ENCODE assay signal across 12 mouse cellular contexts in genomic region chr10:109999904-110000303, GRCm38 (mm10).
A peak's percentile ranks its signal among the peaks of the same experiment; 100 is the strongest.
DNase-seq lines count a peak whose midpoint lies in the region; ATAC-seq and TF ChIP-seq lines count a peak whose summit lies in the region.
"Had no signal": no experiment of that assay in that cellular context is flagged by ENCODE, and none has a peak within 500 bp of the region (broad histone marks: within the 10 kb centered on the region; RNA-seq: fewer than 3 reads in every experiment).

No protein-coding gene starts in this region.

- TF ChIP-seq CTCF in kidney, adult 2 months (conservative IDR thresholded peaks at IDR 0.05; ENCODE audit: insufficient read depth, insufficient read length, low read depth, low read length), result no peak

- H3K4me1 ChIP-seq in kidney, adult 2 months (ENCODE audit: control insufficient read depth, insufficient read depth, low read length), result no peaks in the 10 kb centered on the region
- H3K4me1 ChIP-seq in embryonic facial prominence, embryonic 14.5 days (ENCODE audit: control insufficient read depth, insufficient read depth, low read length), result peaks cover 6% of the 10 kb centered on the region; the same call in 1 of the 2 replicates
- H3K4me1 ChIP-seq in limb, embryonic 15.5 days, result 0 out of 2 replicates have a peak, but pooled peaks cover 4% of the 10 kb centered on the region
- H3K4me1 ChIP-seq: lung, embryonic 15.5 days had no signal

- peak; percentile 12 for DNase-seq in kidney, adult 2 months
- no peak for DNase-seq in kidney, adult 11 months
- peak; percentile 16 for DNase-seq in embryo, embryonic 11 days
- peak; percentile 59 for DNase-seq in embryonic facial prominence, embryonic 14.5 days (ENCODE audit: low spot score)
- DNase-seq in spleen, postnatal 4 days (ENCODE audit: low spot score in 2 of 2), result no peak
- DNase-seq in MN1 (ENCODE audit: low spot score), result no peak
- DNase-seq: cerebellum, adult 8-10 months; right cerebral cortex, postnatal 25 days had no signal

- H3K27me3 ChIP-seq in kidney, adult 2 months (replicated peaks; ENCODE audit: control insufficient read depth, insufficient read depth, low read length), result no peaks in the 10 kb centered on the region
- H3K27me3 ChIP-seq in embryonic facial prominence, embryonic 14.5 days (replicated peaks; ENCODE audit: control insufficient read depth, insufficient read depth, low read length), result no peaks in the 10 kb centered on the region
- no peaks in the 10 kb centered on the region for H3K27me3 ChIP-seq in limb, embryonic 15.5 days
- H3K27me3 ChIP-seq: lung, embryonic 15.5 days had no signal

- H3K4me3 ChIP-seq in kidney, adult 2 months (ENCODE audit: insufficient read depth, low read depth, low read length), result peak overlapping the region; percentile 28
- peak overlapping the region; percentile 18 for H3K4me3 ChIP-seq in embryonic facial prominence, embryonic 14.5 days (ENCODE audit: low read depth, low read length)
- peak overlapping the region; percentile 7; the same call in 1 of the 2 replicates for H3K4me3 ChIP-seq in limb, embryonic 15.5 days
- H3K4me3 ChIP-seq: lung, embryonic 15.5 days had no signal

- H3K9ac ChIP-seq in embryonic facial prominence, embryonic 14.5 days (ENCODE audit: low read depth, low read length), result no peak overlapping the region; the same call in 1 of the 2 replicates
- H3K9ac ChIP-seq in limb, embryonic 15.5 days, result no peak overlapping the region
- H3K9ac ChIP-seq: lung, embryonic 15.5 days had no signal

- 57% methylated on average over 10 of the region's 10 CpGs for WGBS in kidney, adult 2 months
- WGBS in embryonic facial prominence, embryonic 14.5 days, result 40% methylated on average over 10 of the region's 10 CpGs
- WGBS in limb, embryonic 15.5 days, result 49% methylated on average over 10 of the region's 10 CpGs

- ATAC-seq in embryonic facial prominence, embryonic 14.5 days (ENCODE audit: low read depth), result no peak
- no peak for ATAC-seq in limb, embryonic 15.5 days (ENCODE audit: insufficient number of reproducible peaks, low FRiP score, low TSS enrichment, low read depth)
- ATAC-seq: forebrain, embryonic 16.5 days; hindbrain, embryonic 16.5 days had no signal

- no peaks in the 10 kb centered on the region for H3K36me3 ChIP-seq in kidney, adult 2 months (ENCODE audit: control insufficient read depth, insufficient read depth, low read length)
- H3K36me3 ChIP-seq in embryonic facial prominence, embryonic 14.5 days (ENCODE audit: control insufficient read depth, insufficient read depth, low read length), result no peaks in the 10 kb centered on the region
- no peaks in the 10 kb centered on the region for H3K36me3 ChIP-seq in limb, embryonic 15.5 days
- H3K36me3 ChIP-seq: lung, embryonic 15.5 days had no signal

- no peak overlapping the region for H3K27ac ChIP-seq in kidney, adult 2 months (ENCODE audit: insufficient read depth, low read depth, low read length)
- peak overlapping the region; percentile 58 for H3K27ac ChIP-seq in embryonic facial prominence, embryonic 14.5 days (replicated peaks; ENCODE audit: low read depth, low read length)
- no peak overlapping the region for H3K27ac ChIP-seq in limb, embryonic 15.5 days
- H3K27ac ChIP-seq: lung, embryonic 15.5 days had no signal

- H3K9me3 ChIP-seq in embryonic facial prominence, embryonic 14.5 days (ENCODE audit: control insufficient read depth, low read length), result no peaks in the 10 kb centered on the region
- H3K9me3 ChIP-seq in limb, embryonic 15.5 days, result no peaks in the 10 kb centered on the region
- H3K9me3 ChIP-seq: lung, embryonic 15.5 days had no signal

- no peak for TF ChIP-seq POLR2A in kidney, adult 2 months (IDR thresholded peaks at IDR 0.05; ENCODE audit: low read depth, low read length)

- H3K4me2 ChIP-seq in embryonic facial prominence, embryonic 14.5 days (ENCODE audit: low read depth, low read length), result peak overlapping the region; percentile 50
- peak overlapping the region; percentile 27; the same call in 1 of the 2 replicates for H3K4me2 ChIP-seq in limb, embryonic 15.5 days

Comparison
In these comparisons a context has a peak if more than half of its experiments do, and no peak if none do; other contexts are left out.
1. DNase-seq: peak in kidney, adult 2 months (single experiment), embryo, embryonic 11 days (single experiment) and embryonic facial prominence, embryonic 14.5 days (single experiment); none in kidney, adult 11 months (single experiment), spleen, postnatal 4 days (0 of 2) and MN1 (single experiment).
2. Peak in every context shown above with its lines, with median percentiles within 50 percentile points of each other: H3K4me3 ChIP-seq.